Mouse (Mus musculus) heart, embryonic 16.5 days (tissue): ENCODE data around the gene Ring1. TPM values are rescaled to one million over a fixed set of nuclear protein-coding genes. Genes with fewer than 3 reads are reported as not detected.

Source experiments
- ATAC-seq: fragments of 200-750 bp; cut with Nextera tagmentation; replicated peaks from 2 replicates; pipeline ENCODE4 v1.8.0; 2017; ENCODE audit warnings: moderate number of reproducible peaks; ENCODE audit not compliant: insufficient read depth, low FRiP score; ENCODE audit errors: extremely low read depth
- H3K27ac ChIP-seq: fragments of 300-500 bp; sonication (generic); 2 replicates; pipeline ENCODE4 v1.5.1; 2014; ENCODE audit warnings: mild to moderate bottlenecking, low read length, control low read depth, moderate library complexity
- H3K27me3 ChIP-seq: fragments of 300-500 bp; sonication (generic); 2 replicates; pipeline ENCODE4 v1.6.1; 2014; ENCODE audit warnings: low read length, mixed read lengths; ENCODE audit not compliant: control insufficient read depth, insufficient read depth
- H3K36me3 ChIP-seq: fragments of 300-500 bp; sonication (generic); 2 replicates; pipeline ENCODE4 v1.6.1; 2014; ENCODE audit not compliant: control insufficient read depth, insufficient read depth
- H3K4me1 ChIP-seq: fragments of 300-500 bp; sonication (generic); 2 replicates; pipeline ENCODE4 v1.6.1; 2014; ENCODE audit warnings: low read length, mixed read lengths; ENCODE audit not compliant: control insufficient read depth, insufficient read depth
- H3K4me2 ChIP-seq: fragments of 300-500 bp; sonication (generic); 2 replicates; pipeline ENCODE4 v1.6.1; 2014; ENCODE audit warnings: low read depth, mild to moderate bottlenecking, control low read depth, low read length
- H3K4me3 ChIP-seq: fragments of 300-500 bp; sonication (generic); 2 replicates; pipeline ENCODE4 v1.5.1; 2014; ENCODE audit warnings: mild to moderate bottlenecking, control low read depth, low read length
- H3K9ac ChIP-seq: fragments of 300-500 bp; sonication (generic); 2 replicates; pipeline ENCODE4 v1.6.1; 2014; ENCODE audit warnings: low read length, control low read depth
- H3K9me3 ChIP-seq: fragments of 300-500 bp; sonication (generic); replicated peaks from 2 replicates; pipeline ENCODE4 v1.6.1; 2016; ENCODE audit warnings: low read length; ENCODE audit not compliant: control insufficient read depth
- WGBS: fragments of 180-500 bp; shearing (Covaris S2); extraction: QIAGEN DNeasy Blood & Tissue Kit; methylation state at CpG from one replicate; pipeline ENCODE4 v1.1.7; 2014; 5-methylcytosine and 5-hydroxymethylcytosine counted together
- microRNA counts: library from miRNA; unstranded; fragments of <30 nt; microRNA quantifications from one replicate; lab custom pipeline; 2016
- microRNA-seq: library from miRNA; unstranded; fragments of <30 nt; microRNA quantifications from one replicate; pipeline ENCODE4, GENCODE M21; 2017
- polyA plus RNA-seq: library from polyadenylated mRNA; unstranded; fragments of >200 nt; fragmentation: Nextera tagmentation; extraction: Ambion mirVana; gene quantifications from 2 replicates; pipeline ENCODE4 v1.2.1, GENCODE M21; 2015

The Ring1 gene
- polyA plus RNA-seq, 1 experiment from 2014 or later = 13.0 TPM

DNA sequence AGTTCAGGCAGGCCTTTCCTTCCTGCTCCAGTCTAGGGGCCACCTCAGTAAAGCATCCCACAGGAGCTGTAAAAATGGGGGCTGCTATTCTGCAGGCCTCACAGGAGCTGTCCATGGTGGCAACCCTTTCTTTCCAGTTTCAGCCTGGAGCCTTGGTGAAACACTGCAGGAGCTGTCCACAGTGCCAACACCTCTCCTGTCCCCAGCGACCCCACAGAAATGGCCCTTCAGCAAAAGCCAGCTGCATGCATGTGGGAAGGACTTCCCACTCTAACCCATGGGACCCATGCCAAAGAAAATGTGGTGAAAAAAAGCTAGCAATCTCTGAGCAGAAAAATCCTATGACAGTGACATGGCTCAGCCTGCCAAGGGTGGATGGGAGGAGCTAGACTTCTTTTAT is 51.8 kb downstream of the Ring1 start:
- Histone ChIP-seq H3K9me3 (peaks cover 8% of the 10 kb centered on the region), H3K27me3 (peaks cover 14% of the 10 kb centered on the region), H3K9ac (no peak overlapping the region), H3K36me3 (no peaks in the 10 kb centered on the region), H3K4me3 (no peak overlapping the region), H3K4me1 (no peaks in the 10 kb centered on the region), H3K27ac (no peak overlapping the region), H3K4me2 (no peak overlapping the region)
- ATAC-seq = no peak
- WGBS = 3% methylated on average over 1 of the region's 1 CpGs

MicroRNAs encoded within 50 kb of the gene (microRNA counts, 519-probe panel; counts per million panel counts)
- 1,226 counts per million, percentile 6 among the panel's probes with 10 or more counts for microRNA mmu-miR-219 (lab: Ali Mortazavi, UCI)

Small RNAs within 50 kb of the gene (microRNA-seq; reads per million reads assigned to microRNA genes)
- gene Mir219a-1 (not detected), gene Mir219c (not detected)

Other genes with a start within 250 kb of the Ring1 start
- 16.4 and 20.5 TPM in 2 replicates for gene Angptl4, start 242.8 kb downstream of the Ring1 start, polyA plus RNA-seq
- gene Kank3, start 214.2 kb downstream of the Ring1 start, polyA plus RNA-seq = 48.5 and 58.7 TPM in 2 replicates
- 388 and 436 TPM in 2 replicates for gene Rps28, start 200.1 kb downstream of the Ring1 start, polyA plus RNA-seq
- 535 and 549 TPM in 2 replicates for gene Ndufa7, start 200.1 kb downstream of the Ring1 start, polyA plus RNA-seq
- gene Cd320, start 181.6 kb downstream of the Ring1 start, polyA plus RNA-seq = 37.6 and 41.9 TPM in 2 replicates
- gene Gm7029, start 150.8 kb downstream of the Ring1 start, polyA plus RNA-seq = not detected in 2 replicates
- 7.8 and 8.3 TPM in 2 replicates for gene Kifc1, start 134.0 kb downstream of the Ring1 start, polyA plus RNA-seq
- 0.30 TPM in 1 of 2 replicates, not detected in the other for gene Platr17, start 119.5 kb downstream of the Ring1 start, polyA plus RNA-seq
- 34.8 and 39.4 TPM in 2 replicates for gene Daxx, start 115.3 kb downstream of the Ring1 start, polyA plus RNA-seq
- 56.1 and 64.3 TPM in 2 replicates for gene Tapbp, start 108.8 kb downstream of the Ring1 start, polyA plus RNA-seq
- 12.8 and 14.0 TPM in 2 replicates for gene Zbtb22, start 108.8 kb downstream of the Ring1 start, polyA plus RNA-seq
- gene Rgl2, start 95.1 kb downstream of the Ring1 start, polyA plus RNA-seq = 40.8 and 42.9 TPM in 2 replicates
- 125 and 133 TPM in 2 replicates for gene Pfdn6, start 84.3 kb downstream of the Ring1 start, polyA plus RNA-seq
- 19.3 and 20.5 TPM in 2 replicates for gene Wdr46, start 84.0 kb downstream of the Ring1 start, polyA plus RNA-seq
- 5.7 and 5.8 TPM in 2 replicates for gene B3galt4, start 73.2 kb downstream of the Ring1 start, polyA plus RNA-seq
- gene Vps52, start 68.9 kb downstream of the Ring1 start, polyA plus RNA-seq = 39.7 and 42.5 TPM in 2 replicates
- gene Rps18, start 68.7 kb downstream of the Ring1 start, polyA plus RNA-seq = 873 and 901 TPM in 2 replicates
- 66.0 and 100 TPM in 2 replicates for gene H2-K1, start 24.3 kb downstream of the Ring1 start, polyA plus RNA-seq
- 53.0 and 59.1 TPM in 2 replicates for gene H2-Ke6, start 3.4 kb upstream of the Ring1 start, polyA plus RNA-seq
- gene Slc39a7, start 7.0 kb upstream of the Ring1 start, polyA plus RNA-seq = 108 and 119 TPM in 2 replicates
- 33.7 and 34.5 TPM in 2 replicates for gene Rxrb, start 7.1 kb upstream of the Ring1 start, polyA plus RNA-seq
- 1.1 and 1.2 TPM in 2 replicates for gene Col11a2, start 14.8 kb upstream of the Ring1 start, polyA plus RNA-seq
- gene H2-Oa, start 67.7 kb upstream of the Ring1 start, polyA plus RNA-seq = 0.97 and 3.1 TPM in 2 replicates
- gene H2-DMa, start 94.9 kb upstream of the Ring1 start, polyA plus RNA-seq = 10.9 and 13.8 TPM in 2 replicates
- gene Brd2, start 98.0 kb upstream of the Ring1 start, polyA plus RNA-seq = 69.4 and 71.9 TPM in 2 replicates
- 2.5 and 6.1 TPM in 2 replicates for gene H2-DMb2, start 118.6 kb upstream of the Ring1 start, polyA plus RNA-seq
- 2.3 and 4.0 TPM in 2 replicates for gene H2-DMb1, start 128.4 kb upstream of the Ring1 start, polyA plus RNA-seq
- gene Tap1, start 162.9 kb upstream of the Ring1 start, polyA plus RNA-seq = 5.7 and 11.1 TPM in 2 replicates
- 15.0 and 32.2 TPM in 2 replicates for gene Psmb9, start 163.1 kb upstream of the Ring1 start, polyA plus RNA-seq
- 31.8 and 87.6 TPM in 2 replicates for gene Psmb8, start 173.0 kb upstream of the Ring1 start, polyA plus RNA-seq
- gene Tap2, start 178.8 kb upstream of the Ring1 start, polyA plus RNA-seq = 10.9 and 21.4 TPM in 2 replicates
- 0.17 and 0.24 TPM in 2 replicates for gene H2-Ob, start 214.2 kb upstream of the Ring1 start, polyA plus RNA-seq
- gene H2-Ab1, start 233.0 kb upstream of the Ring1 start, polyA plus RNA-seq = 79.1 and 172 TPM in 2 replicates